ENCODE assay signal across 8 mouse cellular contexts in the genomic region with DNA sequence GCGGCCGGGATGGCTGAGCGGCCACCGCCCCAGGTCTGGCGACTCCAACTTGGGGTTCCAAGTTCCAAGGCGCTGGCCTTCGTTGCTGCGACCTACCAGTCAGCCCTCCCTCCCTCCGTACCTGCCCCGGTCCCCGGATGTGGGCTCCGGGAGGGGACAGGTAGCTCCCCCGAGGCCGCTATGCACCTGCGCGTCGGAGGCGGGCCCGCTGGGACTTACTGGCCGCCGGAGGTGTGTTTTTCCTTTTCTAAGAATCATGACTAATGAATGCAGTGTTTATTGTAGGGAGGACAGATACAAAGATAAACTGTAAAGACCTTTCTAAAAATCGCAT. TPM values are rescaled to one million over a fixed set of nuclear protein-coding genes. Genes with fewer than 3 reads are reported as not detected.
A peak's percentile ranks its signal among the peaks of the same experiment; 100 is the strongest.
DNase-seq lines count a peak whose midpoint lies in the region; ATAC-seq and TF ChIP-seq lines count a peak whose summit lies in the region.

No protein-coding gene starts in this region.

- TF ChIP-seq CTCF in stomach, postnatal 0 days (IDR thresholded peaks at IDR 0.05; ENCODE audit: low read depth), result no peak

- peaks cover 3% of the 10 kb centered on the region; the same call in 1 of the 2 replicates for H3K9me3 ChIP-seq in erythroblast, embryonic 14.5 days (ENCODE audit: control insufficient read depth, low read length)
- no peaks in the 10 kb centered on the region for H3K9me3 ChIP-seq in intestine, embryonic 15.5 days
- H3K9me3 ChIP-seq in stomach, postnatal 0 days (ENCODE audit: control insufficient read depth, low read length), result no peaks in the 10 kb centered on the region

- no peak for TF ChIP-seq EP300 in stomach, postnatal 0 days (optimal IDR thresholded peaks at IDR 0.05)

- H3K4me1 ChIP-seq in erythroblast, embryonic 14.5 days (ENCODE audit: control insufficient read depth), result peaks cover 4% of the 10 kb centered on the region
- no peaks in the 10 kb centered on the region; the same call in 1 of the 2 replicates for H3K4me1 ChIP-seq in intestine, embryonic 15.5 days (replicated peaks)
- H3K4me1 ChIP-seq in stomach, postnatal 0 days (replicated peaks; ENCODE audit: control insufficient read depth, insufficient read depth), result no peaks in the 10 kb centered on the region

- peak overlapping the region; percentile 52 for H3K4me3 ChIP-seq in erythroblast, embryonic 14.5 days (replicated peaks)
- H3K4me3 ChIP-seq in intestine, embryonic 15.5 days (replicated peaks), result peak overlapping the region; percentile 58
- H3K4me3 ChIP-seq in stomach, postnatal 0 days (ENCODE audit: low read depth, low read length), result peak overlapping the region; percentile 62

- 4% methylated on average over 22 of the region's 22 CpGs for WGBS in intestine, embryonic 15.5 days
- 4% methylated on average over 22 of the region's 22 CpGs for WGBS in stomach, postnatal 0 days

- peak overlapping the region; percentile 76 for H3K4me2 ChIP-seq in intestine, embryonic 15.5 days (replicated peaks)
- peak overlapping the region; percentile 69 for H3K4me2 ChIP-seq in stomach, postnatal 0 days (replicated peaks; ENCODE audit: low read depth)

- H3K27me3 ChIP-seq in erythroblast, embryonic 14.5 days (ENCODE audit: control insufficient read depth), result peaks cover 52% of the 10 kb centered on the region
- H3K27me3 ChIP-seq in intestine, embryonic 15.5 days (replicated peaks), result peaks cover 9% of the 10 kb centered on the region
- H3K27me3 ChIP-seq in stomach, postnatal 0 days (ENCODE audit: control insufficient read depth, insufficient read depth, low read length), result no peaks in the 10 kb centered on the region

- H3K9ac ChIP-seq in intestine, embryonic 15.5 days, result peak overlapping the region; percentile 71
- peak overlapping the region; percentile 82 for H3K9ac ChIP-seq in stomach, postnatal 0 days (ENCODE audit: low read length)

- intact Hi-C loops in left cerebral cortex, postnatal 4 days (cut with DNase I), result no loop called here
- intact Hi-C loops in gastrocnemius, postnatal 14 days (cut with DNase I; ENCODE audit: low total_unique reads), result no loop called here

- no peak for ATAC-seq in erythroblast, adult 5-6 weeks (replicated peaks; ENCODE audit: low FRiP score, poor library complexity, severe bottlenecking)
- ATAC-seq in activated CD4-positive, CD25-positive, alpha-beta regulatory T cell, adult 4 months, result peak; percentile 57
- peak; percentile 51 for ATAC-seq in intestine, embryonic 15.5 days
- peak; percentile 88 for ATAC-seq in stomach, postnatal 0 days (ENCODE audit: low FRiP score, low TSS enrichment)

- H3K27ac ChIP-seq in intestine, embryonic 15.5 days, result peak overlapping the region; percentile 88
- H3K27ac ChIP-seq in stomach, postnatal 0 days (replicated peaks), result peak overlapping the region; percentile 96

- no peaks in the 10 kb centered on the region for H3K36me3 ChIP-seq in erythroblast, embryonic 14.5 days (ENCODE audit: control insufficient read depth)
- peaks cover 2% of the 10 kb centered on the region; the same call in 1 of the 2 replicates for H3K36me3 ChIP-seq in intestine, embryonic 15.5 days
- no peaks in the 10 kb centered on the region for H3K36me3 ChIP-seq in stomach, postnatal 0 days (ENCODE audit: control insufficient read depth, insufficient read depth, low read length)

- peak; percentile 74 to 85 for DNase-seq in lung, adult 18-20 months
- DNase-seq in stomach, postnatal 0 days (ENCODE audit: low spot score), result peak; percentile 93
- DNase-seq in left cerebral cortex, postnatal 4 days, result no peak
- no peak for DNase-seq in gastrocnemius, postnatal 14 days

RNA-seq across cellular contexts. Expression of a gene that starts 1.2 kb away (rescaled TPM):
- polyA plus RNA-seq in erythroblast, embryonic 14.5 days (2012), result not detected in 2 replicates
- total RNA-seq in erythroblast, adult 5-6 weeks (2015; ENCODE audit: low replicate concordance), result 0.84 TPM in 1 of 2 replicates, not detected in the other
- not detected in 2 replicates for total RNA-seq in erythroblast, adult 5-6 weeks (2017; ENCODE audit: low replicate concordance)
- 1 to 10 TPM; 1.1 to 2.4 TPM for polyA plus RNA-seq in activated CD4-positive, CD25-positive, alpha-beta regulatory T cell, adult 4 months (2017; shearing (Covaris generic))
- polyA plus RNA-seq in intestine, embryonic 15.5 days (2015; fragmentation: Nextera tagmentation; extraction: Ambion mirVana), result 958 and 974 TPM in 2 replicates
- polyA plus RNA-seq in stomach, postnatal 0 days (2015; fragmentation: Nextera tagmentation; extraction: Ambion mirVana), result 308 and 316 TPM in 2 replicates
- under 1 TPM; 0.40 to 0.54 TPM for total RNA-seq in left cerebral cortex, postnatal 4 days (2021)
- total RNA-seq in gastrocnemius, postnatal 14 days (2021), result under 1 TPM in 1 of 2 experiments, not detected in 1; 0.12 TPM

RNA-seq across cellular contexts. Expression of a gene that starts 35.1 kb away (rescaled TPM):
- 0.43 and 0.57 TPM in 2 replicates for polyA plus RNA-seq in erythroblast, embryonic 14.5 days (2012)
- total RNA-seq in erythroblast, adult 5-6 weeks (2015; ENCODE audit: low replicate concordance), result 4.8 and 10.9 TPM in 2 replicates
- 15.4 and 17.3 TPM in 2 replicates for total RNA-seq in erythroblast, adult 5-6 weeks (2017; ENCODE audit: low replicate concordance)
- polyA plus RNA-seq in activated CD4-positive, CD25-positive, alpha-beta regulatory T cell, adult 4 months (2017; shearing (Covaris generic)), result 10 to 100 TPM; 41.3 to 43.5 TPM
- polyA plus RNA-seq in intestine, embryonic 15.5 days (2015; fragmentation: Nextera tagmentation; extraction: Ambion mirVana), result 63.7 and 74.5 TPM in 2 replicates
- 21.6 and 22.7 TPM in 2 replicates for polyA plus RNA-seq in stomach, postnatal 0 days (2015; fragmentation: Nextera tagmentation; extraction: Ambion mirVana)
- total RNA-seq in left cerebral cortex, postnatal 4 days (2021), result 10 to 100 TPM; 29.0 to 34.9 TPM
- 10 to 100 TPM in 1 of 2 experiments, 1 to 10 TPM in 1; 9.9 to 10.7 TPM for total RNA-seq in gastrocnemius, postnatal 14 days (2021)

Comparison
In these comparisons a context has a peak if more than half of its experiments do, and no peak if none do; other contexts are left out.
1. DNase-seq: peak in lung, adult 18-20 months (2 of 2) and stomach, postnatal 0 days (single experiment); none in left cerebral cortex, postnatal 4 days (single experiment) and gastrocnemius, postnatal 14 days (single experiment).
2. RNA of a gene that starts 1.2 kb away (polyA plus RNA-seq): 958 to 974 TPM in intestine, embryonic 15.5 days and 308 to 316 TPM in stomach, postnatal 0 days; 1.1 to 2.4 TPM in activated CD4-positive, CD25-positive, alpha-beta regulatory T cell, adult 4 months and not detected in erythroblast, embryonic 14.5 days; every median in the first group is over 10 times any median in the second.
3. RNA of a gene that starts 35.1 kb away (polyA plus RNA-seq): 63.7 to 74.5 TPM in intestine, embryonic 15.5 days, 41.3 to 43.5 TPM in activated CD4-positive, CD25-positive, alpha-beta regulatory T cell, adult 4 months and 21.6 to 22.7 TPM in stomach, postnatal 0 days; 0.43 to 0.57 TPM in erythroblast, embryonic 14.5 days; every median in the first group is over 10 times any median in the second.
4. Peak in every context shown above with its lines, with median percentiles within 50 percentile points of each other: H3K4me3 ChIP-seq.